Mouse (Mus musculus): ENCODE data around the gene Mrpl54.

DNA sequence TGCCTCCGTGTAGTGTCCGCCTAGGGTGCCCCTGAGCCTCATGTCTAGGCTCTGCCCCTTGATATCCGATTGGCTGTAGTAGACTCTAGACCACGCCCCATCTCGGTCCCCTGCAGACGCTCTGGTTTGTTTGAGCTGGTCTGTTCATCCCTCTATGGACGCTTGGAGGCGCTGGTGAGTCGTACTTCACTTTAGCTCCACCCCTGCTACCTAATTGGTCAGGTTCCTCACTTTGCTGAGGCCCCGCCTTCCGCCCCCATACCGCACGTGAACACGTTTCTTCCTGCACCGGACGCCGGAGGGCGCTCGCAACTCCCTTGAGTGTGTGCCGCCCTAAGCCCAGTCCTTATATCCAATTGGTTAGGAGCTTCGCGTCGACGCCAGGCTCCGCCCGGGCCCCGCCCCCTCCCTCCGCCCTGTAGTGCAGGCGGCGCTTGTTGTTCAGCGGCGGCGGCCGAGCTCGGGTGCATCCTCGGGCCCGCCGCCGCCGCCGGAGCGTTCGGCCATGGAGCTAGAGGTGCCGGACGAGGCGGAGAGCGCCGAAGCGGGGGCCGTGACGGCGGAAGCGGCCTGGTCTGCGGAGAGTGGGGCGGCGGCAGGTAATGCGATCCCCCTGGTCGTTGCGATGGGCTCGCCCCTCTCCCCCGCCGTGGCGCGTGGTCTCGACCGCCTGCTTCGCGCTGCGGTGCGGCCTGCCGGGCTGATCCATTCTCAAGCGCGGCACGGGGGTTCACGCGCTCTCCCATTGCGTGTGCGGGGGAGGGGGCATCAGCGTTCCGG lies 26.0 kb upstream of the Mrpl54 start, which contains the start of gene Pip5k1c:
- TF ChIP-seq CTCF (conservative IDR thresholded peaks at IDR 0.05; ENCODE audit: low read length): peak; percentile 69
- no peak for TF ChIP-seq POU5F1 (IDR thresholded peaks at IDR 0.05; ENCODE audit: borderline replicate concordance, low read length)
- no peak for TF ChIP-seq NANOG (IDR thresholded peaks at IDR 0.05; ENCODE audit: borderline replicate concordance, low read length)
